Mouse (Mus musculus) retina, postnatal 7 days (tissue): Measurements from ENCODE around the gene 4921507P07Rik.
"Not testable (repeated sequence)": the region's sequence is repeated elsewhere in the genome, so short reads cannot be mapped to it uniquely, and the experiment has no call there.

Source experiments
- DNase-seq: peaks from one replicate; pipeline ENCODE4 v3.0.0-alpha.2; 2012; ENCODE audit warnings: low read depth, low spot score

The 4921507P07Rik gene

DNA sequence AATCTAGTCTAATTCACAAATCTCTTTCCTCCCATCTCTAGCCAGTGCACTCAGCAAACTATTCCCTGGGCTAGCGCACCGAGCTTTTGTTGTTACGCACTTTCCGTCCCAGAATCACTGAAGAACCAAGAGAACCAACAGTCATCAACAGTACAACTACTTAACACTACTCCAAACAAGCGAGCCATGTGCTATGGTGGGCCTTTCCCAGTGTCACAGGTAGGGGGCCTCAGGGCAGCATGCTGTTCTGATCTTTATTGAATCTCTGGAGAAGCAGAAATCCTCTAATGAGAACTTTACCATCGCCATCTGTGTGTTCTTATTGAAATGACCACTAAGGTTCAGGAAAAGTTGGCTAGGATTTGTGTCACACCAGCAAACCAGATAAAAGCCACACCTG is 38.9 kb downstream of the 4921507P07Rik start:
- DNase-seq: no peak

- not testable (repeated sequence) for DNase-seq
Observed at GRCm38 (mm10) chr6:50554223-50554622, 42.2 kb downstream of the 4921507P07Rik start.

- no peak for DNase-seq
Observed at GRCm38 (mm10) chr6:50552881-50553518, 43.4 kb downstream of the 4921507P07Rik start.

DNA sequence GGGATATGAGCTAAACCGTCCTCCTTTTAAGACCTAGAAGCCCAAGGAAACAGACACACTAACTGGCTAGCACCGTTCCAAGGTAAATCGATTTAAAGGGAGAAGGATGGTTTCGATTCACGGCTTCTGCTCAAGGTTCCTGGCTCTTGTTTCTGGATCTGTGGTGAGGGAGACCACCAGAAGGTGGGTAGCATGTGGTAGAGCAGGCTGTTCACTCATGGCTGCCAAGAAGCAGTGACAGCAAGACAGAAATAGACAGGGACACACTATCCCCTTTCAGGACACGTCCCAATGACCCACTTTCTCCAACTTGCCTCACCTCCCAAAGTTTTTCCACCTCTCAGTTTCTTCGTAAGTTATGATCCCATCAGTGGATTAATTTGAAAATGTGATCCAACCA is 46.6 kb downstream of the 4921507P07Rik start:
- no peak for DNase-seq

DNA sequence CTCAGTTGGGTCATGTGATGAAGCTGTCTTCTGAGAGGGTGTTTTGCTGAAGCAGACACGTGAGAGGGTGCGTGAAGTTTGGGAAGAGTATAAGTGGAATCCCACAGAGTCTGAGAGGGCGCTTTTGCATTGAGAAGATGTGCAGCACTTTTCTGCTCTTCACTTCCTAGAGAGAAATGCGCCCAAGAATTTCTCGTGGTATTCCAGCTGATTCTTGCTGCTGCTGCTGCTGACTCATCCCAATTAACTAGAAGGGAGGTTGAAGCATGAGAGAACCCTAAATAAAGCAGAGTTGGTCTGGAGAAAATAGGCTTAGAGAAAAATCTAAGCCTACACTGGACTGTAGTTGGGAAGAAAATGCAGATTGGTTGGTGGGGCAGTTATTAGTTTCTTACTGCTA is 47.4 kb downstream of the 4921507P07Rik start:
- DNase-seq: no peak

- DNase-seq: no peak
Observed at GRCm38 (mm10) chr6:50545412-50546043, 50.9 kb downstream of the 4921507P07Rik start.

DNA sequence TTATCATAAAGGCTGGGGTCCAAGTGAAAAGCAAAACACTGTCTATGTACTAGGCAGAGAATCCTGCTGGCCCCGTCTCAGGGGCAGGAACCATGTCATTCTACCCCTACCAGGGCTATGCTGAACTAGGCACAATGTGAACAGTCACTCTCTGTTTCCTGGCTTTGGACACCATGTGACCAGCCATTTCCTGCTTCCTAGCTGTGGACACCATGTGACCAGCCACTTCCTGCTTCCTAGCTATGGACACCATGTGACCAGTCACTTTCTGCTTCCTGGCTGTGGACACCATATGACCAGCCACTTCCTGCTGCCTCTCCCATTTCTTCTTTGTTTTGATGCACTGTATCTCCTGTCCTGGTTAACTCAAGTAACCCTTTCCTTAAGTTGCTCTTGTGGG is 53.9 kb downstream of the 4921507P07Rik start:
- DNase-seq: no peak

GRCm38 (mm10) chr6:50539641-50540040 is 56.8 kb downstream of the 4921507P07Rik start:
- no peak for DNase-seq

DNA sequence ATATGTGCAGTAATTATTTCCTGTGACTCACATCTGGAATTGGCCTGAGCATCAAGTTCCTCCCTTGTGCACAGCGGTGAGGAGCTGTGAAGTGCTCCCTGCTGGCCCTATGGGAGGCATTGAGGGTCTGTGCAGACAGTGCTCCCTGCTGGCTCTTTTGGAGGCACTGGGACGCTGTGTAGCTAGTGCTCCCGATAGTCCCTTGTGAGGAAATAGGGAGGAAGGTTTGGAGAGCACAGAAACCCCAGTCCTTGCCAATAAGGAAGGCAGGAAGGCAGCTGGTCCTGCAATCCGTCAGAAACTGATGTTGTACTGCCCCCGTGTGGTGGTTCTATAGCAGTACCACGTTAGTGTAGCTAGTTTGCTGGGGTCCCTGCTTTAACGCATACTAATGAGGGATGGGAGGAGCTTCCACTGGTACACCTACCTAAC is 60.0 kb downstream of the 4921507P07Rik start:
- DNase-seq: peak; percentile 79

GRCm38 (mm10) chr6:50535346-50535745 is 61.1 kb downstream of the 4921507P07Rik start:
- DNase-seq: no peak

- DNase-seq: no peak
Observed at GRCm38 (mm10) chr6:50531920-50532319, 64.5 kb downstream of the 4921507P07Rik start.

DNA sequence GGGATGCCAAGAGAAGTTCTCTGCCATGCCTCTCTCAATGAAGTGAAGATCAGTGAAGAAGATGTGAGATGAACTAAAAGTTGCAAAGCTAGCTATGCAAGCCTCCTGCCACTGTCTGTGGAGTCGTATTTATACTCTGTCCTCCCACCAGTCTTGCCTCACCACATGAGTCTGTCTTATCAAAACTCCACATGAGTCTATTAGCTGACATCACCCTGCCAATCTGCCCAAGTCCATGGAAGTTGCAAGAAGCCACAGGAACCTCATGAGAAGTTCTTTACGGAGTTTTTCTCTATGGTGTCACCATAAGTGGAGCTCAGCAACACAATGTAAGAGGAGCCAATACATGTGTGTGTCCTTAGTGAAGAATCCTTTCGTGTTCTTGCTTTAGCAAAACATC is 65.4 kb downstream of the 4921507P07Rik start:
- no peak for DNase-seq

DNA sequence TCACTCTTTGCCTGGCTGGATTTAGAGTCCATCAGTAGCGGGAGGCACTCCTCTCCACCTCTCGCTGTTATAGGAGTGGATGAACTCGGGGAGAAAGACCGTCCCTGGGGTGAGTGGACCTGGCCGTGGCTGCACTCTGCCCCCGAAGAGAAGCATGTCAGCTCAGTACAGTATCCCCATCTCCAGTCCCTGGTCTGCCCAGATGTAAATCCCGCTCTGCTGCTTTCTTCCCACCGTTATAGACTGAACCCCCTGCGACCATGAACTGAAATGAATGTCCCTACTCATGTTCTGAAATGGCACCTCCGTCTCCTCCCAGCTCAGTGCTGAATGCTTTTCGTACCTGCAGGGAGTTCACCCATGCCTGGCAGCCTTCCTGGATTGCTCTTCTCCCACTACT is 67.2 kb downstream of the 4921507P07Rik start:
- DNase-seq: no peak

DNA sequence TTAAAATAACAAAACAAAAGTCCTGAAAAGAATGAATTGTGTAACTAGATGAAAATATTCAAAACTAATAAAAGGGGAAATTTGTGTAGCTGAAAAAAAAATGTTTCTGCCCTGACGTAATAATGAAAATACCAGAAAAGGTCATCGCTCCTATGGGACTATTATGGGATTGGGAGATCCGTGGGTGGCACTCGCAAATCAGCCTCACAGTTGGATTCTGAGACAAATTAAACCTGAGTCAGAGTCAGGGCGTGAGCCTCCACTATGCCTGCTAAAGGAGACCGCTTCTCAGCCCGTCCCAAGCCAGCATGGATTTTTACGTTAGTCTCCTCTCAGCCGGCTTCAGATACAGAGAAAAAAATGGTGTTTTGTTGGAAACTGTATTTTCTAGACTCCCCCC is 69.0 kb downstream of the 4921507P07Rik start:
- DNase-seq: no peak

GRCm38 (mm10) chr6:50526597-50527024 is 69.8 kb downstream of the 4921507P07Rik start:
- DNase-seq: peak; percentile 54

DNA sequence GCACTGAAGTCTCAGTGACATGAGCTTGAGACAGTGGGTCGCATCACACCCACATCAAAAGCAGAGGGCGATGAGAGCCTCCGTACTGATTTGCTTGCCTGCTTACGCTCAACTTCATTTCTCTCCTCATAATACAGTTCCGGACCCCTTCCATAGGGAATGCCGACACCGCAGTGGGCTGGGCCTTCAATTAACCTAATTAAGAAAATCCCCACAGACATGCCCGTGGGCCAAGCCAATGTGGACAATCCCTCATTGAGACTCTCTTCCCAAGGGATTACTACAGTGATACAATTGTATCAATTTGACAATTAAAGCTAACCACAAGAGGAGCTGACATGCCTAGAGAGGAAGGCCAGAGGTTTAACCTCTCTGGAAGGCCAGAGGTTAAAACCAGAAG is 70.6 kb downstream of the 4921507P07Rik start:
- DNase-seq: no peak

DNA sequence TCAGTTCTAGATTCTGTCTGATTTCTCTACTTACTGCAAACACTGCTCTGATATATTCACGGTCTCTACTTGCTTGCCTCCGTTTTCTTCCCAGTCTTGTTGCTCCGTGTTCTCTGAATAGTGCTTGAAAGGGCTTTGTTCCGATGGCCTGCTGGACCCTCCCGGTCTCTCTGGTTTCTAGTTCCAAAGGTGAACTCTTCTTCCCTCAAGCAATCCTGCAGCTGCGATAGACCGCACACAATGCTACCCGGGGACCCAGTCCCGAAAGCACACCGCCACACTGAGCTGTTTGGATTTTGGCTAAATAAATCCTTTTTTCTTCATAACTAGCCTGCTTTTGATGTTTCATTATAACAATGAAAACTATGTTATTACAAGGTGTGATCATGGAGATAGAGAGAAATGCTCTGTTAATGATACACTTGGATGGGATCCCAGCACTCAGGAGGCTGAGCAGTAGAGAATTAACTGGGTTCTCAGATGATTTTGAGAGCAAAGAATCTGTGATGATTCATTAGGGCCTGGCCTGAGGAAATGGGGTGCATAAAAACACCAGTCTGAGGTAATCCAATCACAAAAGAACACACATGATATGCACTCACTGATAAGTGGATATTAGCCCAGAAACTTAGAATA is 72.1 kb downstream of the 4921507P07Rik start:
- DNase-seq: no peak
